Mouse (Mus musculus) embryonic facial prominence, embryonic 14.5 days (tissue): ENCODE data around the gene Efcc1. TPM values are rescaled to one million over a fixed set of nuclear protein-coding genes. Genes with fewer than 3 reads are reported as not detected.

Experiments used
- ATAC-seq: fragments of 200-750 bp; cut with Nextera tagmentation; 2 replicates; pipeline ENCODE4 v1.8.0; 2017; ENCODE audit warnings: low read depth, moderate number of reproducible peaks, moderate TSS enrichment
- DNase-seq: peaks from one replicate; pipeline ENCODE4 v3.0.0-alpha.2; 2015; ENCODE audit warnings: low spot score
- H3K27ac ChIP-seq: fragments of 300-500 bp; sonication (generic); replicated peaks from 2 replicates; pipeline ENCODE4 v1.5.1; 2014; ENCODE audit warnings: low read depth, mild to moderate bottlenecking, low read length, moderate library complexity
- H3K27me3 ChIP-seq: fragments of 300-500 bp; sonication (generic); replicated peaks from 2 replicates; pipeline ENCODE4 v1.6.1; 2014; ENCODE audit warnings: low read length; ENCODE audit not compliant: control insufficient read depth, insufficient read depth
- H3K36me3 ChIP-seq: fragments of 300-500 bp; sonication (generic); 2 replicates; pipeline ENCODE4 v1.6.1; 2014; ENCODE audit warnings: low read length, mixed read lengths; ENCODE audit not compliant: control insufficient read depth, insufficient read depth
- H3K4me1 ChIP-seq: fragments of 300-500 bp; sonication (generic); 2 replicates; pipeline ENCODE4 v1.6.1; 2014; ENCODE audit warnings: antibody characterized with exemption, low read length; ENCODE audit not compliant: control insufficient read depth, insufficient read depth
- H3K4me2 ChIP-seq: fragments of 300-500 bp; sonication (generic); 2 replicates; pipeline ENCODE4 v1.6.1; 2014; ENCODE audit warnings: low read depth, mild to moderate bottlenecking, low read length, moderate library complexity, mixed read lengths
- H3K4me3 ChIP-seq: fragments of 300-500 bp; sonication (generic); 2 replicates; pipeline ENCODE4 v1.5.1; 2014; ENCODE audit warnings: low read depth, mild to moderate bottlenecking, low read length
- H3K9ac ChIP-seq: fragments of 300-500 bp; sonication (generic); 2 replicates; pipeline ENCODE4 v1.6.1; 2014; ENCODE audit warnings: low read depth, mild to moderate bottlenecking, low read length, moderate library complexity, mixed read lengths
- H3K9me3 ChIP-seq: fragments of 300-500 bp; sonication (generic); 2 replicates; pipeline ENCODE4 v1.6.1; 2016; ENCODE audit warnings: low read length; ENCODE audit not compliant: control insufficient read depth
- WGBS: fragments of 180-500 bp; shearing (Covaris S2); extraction: QIAGEN DNeasy Blood & Tissue Kit; methylation state at CpG from one replicate; pipeline ENCODE4 v1.1.7; 2014; 5-methylcytosine and 5-hydroxymethylcytosine counted together
- polyA plus RNA-seq: library from polyadenylated mRNA; unstranded; fragments of >200 nt; fragmentation: Nextera tagmentation; extraction: Ambion mirVana; gene quantifications from 2 replicates; pipeline ENCODE4 v1.2.1, GENCODE M21; 2014

Efcc1 gene
- polyA plus RNA-seq, 1 experiment from 2014 or later = 1.9 TPM

- no peaks in the 10 kb centered on the region for H3K4me1 ChIP-seq
Observed at GRCm38 (mm10) chr6:87796251-87796880, 65.7 kb downstream of the Efcc1 start.

GRCm38 (mm10) chr6:87797321-87797720, 66.7 kb downstream of the Efcc1 start:
- H3K27me3 ChIP-seq = no peaks in the 10 kb centered on the region
- H3K9me3 ChIP-seq = no peaks in the 10 kb centered on the region
- no peak overlapping the region for H3K9ac ChIP-seq
- 45% methylated on average over 2 of the region's 2 CpGs for WGBS
- H3K4me2 ChIP-seq = no peak overlapping the region
- no peak for DNase-seq
- no peaks in the 10 kb centered on the region for H3K4me1 ChIP-seq
- H3K27ac ChIP-seq = no peak overlapping the region
- no peak overlapping the region for H3K4me3 ChIP-seq
- no peak for ATAC-seq
- peaks cover 6% of the 10 kb centered on the region for H3K36me3 ChIP-seq

More at GRCm38 (mm10) chr6:87796251-87796880, 65.7 kb downstream of the Efcc1 start:
- Histone ChIP-seq H3K9ac (no peak overlapping the region), H3K4me2 (no peak overlapping the region), H3K4me3 (no peak overlapping the region), H3K27ac (no peak overlapping the region), H3K9me3 (no peaks in the 10 kb centered on the region), H3K27me3 (no peaks in the 10 kb centered on the region), H3K36me3 (peaks cover 12% of the 10 kb centered on the region)
- 85% methylated on average over 6 of the region's 6 CpGs for WGBS
- DNase-seq (no peak), ATAC-seq (no peak)

GRCm38 (mm10) chr6:87799576-87799975, 68.9 kb downstream of the Efcc1 start:
- Histone ChIP-seq H3K9ac (no peak overlapping the region), H3K4me1 (no peaks in the 10 kb centered on the region), H3K4me2 (no peak overlapping the region), H3K27me3 (no peaks in the 10 kb centered on the region), H3K27ac (no peak overlapping the region), H3K4me3 (no peak overlapping the region), H3K36me3 (no peaks in the 10 kb centered on the region; the same call in 1 of the 2 replicates), H3K9me3 (no peaks in the 10 kb centered on the region)
- ATAC-seq (no peak), DNase-seq (no peak)
- WGBS = 93% methylated on average over 6 of the region's 6 CpGs

GRCm38 (mm10) chr6:87802462-87802861, 71.8 kb downstream of the Efcc1 start:
- H3K36me3 ChIP-seq = no peaks in the 10 kb centered on the region; the same call in 1 of the 2 replicates
- ATAC-seq (no peak), DNase-seq (no peak)
- no peak overlapping the region for H3K9ac ChIP-seq
- H3K4me2 ChIP-seq = no peak overlapping the region
- H3K4me3 ChIP-seq = no peak overlapping the region
- H3K27me3 ChIP-seq = no peaks in the 10 kb centered on the region
- no peaks in the 10 kb centered on the region for H3K9me3 ChIP-seq
- no peak overlapping the region for H3K27ac ChIP-seq
- H3K4me1 ChIP-seq = no peaks in the 10 kb centered on the region
- 72% methylated on average over 6 of the region's 7 CpGs for WGBS

GRCm38 (mm10) chr6:87804036-87804435, 73.4 kb downstream of the Efcc1 start:
- no peak overlapping the region for H3K4me2 ChIP-seq

DNA sequence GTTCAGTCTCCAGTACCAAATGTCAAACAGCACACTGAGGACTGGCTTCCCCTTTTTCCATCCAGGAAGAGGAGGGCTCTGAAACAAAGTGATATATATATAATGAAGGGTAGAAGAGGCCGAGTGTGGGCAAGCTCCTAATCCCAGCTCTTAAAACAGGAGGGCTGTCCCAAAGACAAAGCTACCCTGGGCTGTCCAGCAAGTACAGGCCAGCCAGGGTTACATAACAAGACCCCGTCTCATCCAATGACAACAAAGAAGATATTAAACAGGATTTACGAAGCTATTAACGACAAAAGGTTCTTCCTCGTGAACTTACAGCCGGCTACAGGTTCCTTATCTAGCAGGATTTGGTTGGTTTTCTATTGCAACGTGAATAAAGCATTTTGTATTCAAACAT, 74.2 kb downstream of the Efcc1 start:
- peaks cover 3% of the 10 kb centered on the region for H3K36me3 ChIP-seq
- 82% methylated on average over 7 of the region's 7 CpGs for WGBS
- H3K9me3 ChIP-seq = no peaks in the 10 kb centered on the region
- DNase-seq (no peak), ATAC-seq (no peak)
- H3K4me1 ChIP-seq = peaks cover 4% of the 10 kb centered on the region; the same call in 1 of the 2 replicates
- no peak overlapping the region for H3K27ac ChIP-seq
- no peaks in the 10 kb centered on the region for H3K27me3 ChIP-seq
- no peak overlapping the region for H3K4me3 ChIP-seq
- H3K9ac ChIP-seq = no peak overlapping the region
- no peak overlapping the region for H3K4me2 ChIP-seq

More at GRCm38 (mm10) chr6:87804036-87804435, 73.4 kb downstream of the Efcc1 start:
- WGBS = 58% methylated on average over 1 of the region's 1 CpGs
- Histone ChIP-seq H3K36me3 (peaks cover 3% of the 10 kb centered on the region), H3K4me1 (no peaks in the 10 kb centered on the region), H3K27ac (no peak overlapping the region), H3K27me3 (no peaks in the 10 kb centered on the region), H3K4me3 (no peak overlapping the region), H3K9me3 (no peaks in the 10 kb centered on the region), H3K9ac (no peak overlapping the region)
- ATAC-seq = no peak
- no peak for DNase-seq

GRCm38 (mm10) chr6:87805448-87805847, 74.8 kb downstream of the Efcc1 start:
- Histone ChIP-seq H3K27me3 (no peaks in the 10 kb centered on the region), H3K4me2 (no peak overlapping the region), H3K27ac (no peak overlapping the region), H3K4me3 (no peak overlapping the region), H3K9me3 (no peaks in the 10 kb centered on the region), H3K4me1 (peaks cover 9% of the 10 kb centered on the region; the same call in 1 of the 2 replicates), H3K36me3 (peaks cover 3% of the 10 kb centered on the region), H3K9ac (no peak overlapping the region)
- ATAC-seq = no peak
- 88% methylated on average over 7 of the region's 7 CpGs for WGBS
- DNase-seq = no peak
